Mouse (Mus musculus) lung, postnatal 14 days (tissue): ENCODE results near the gene Krtap19-9b.

ENCODE experiments used
- DNase-seq: peaks from one replicate; pipeline ENCODE4 v3.0.0; 2021

Gene Krtap19-9b

GRCm38 (mm10) chr16:88932165-88932564, at the start of gene Krtap19-9b:
Gene Krtap19-9b (minus strand): TSS chr16:88932265.
- no peak for DNase-seq

DNA sequence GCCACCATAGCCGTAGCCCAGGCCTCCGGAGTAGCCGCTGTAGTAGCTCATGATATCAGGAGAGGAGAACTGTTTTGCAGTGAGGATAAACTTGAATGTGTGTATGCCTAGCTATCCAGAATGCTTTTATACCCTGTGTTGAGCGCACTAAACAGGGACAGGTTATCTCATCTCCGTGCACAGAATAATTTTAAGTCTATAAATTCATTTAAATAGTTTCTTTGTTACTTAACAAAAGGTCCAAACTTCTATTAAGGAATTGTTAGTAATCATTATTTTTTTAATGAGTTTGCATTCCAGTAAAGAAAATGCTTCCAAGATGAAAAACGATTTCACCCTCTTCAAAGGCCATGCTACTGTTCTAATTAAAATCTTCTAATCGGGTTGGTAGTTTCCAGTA, 30.7 kb upstream of the Krtap19-9b start, which contains the start of gene Krtap16-3:
Gene Krtap16-3 (minus strand): TSS at position 101 of the 400 bp plus-strand sequence.
- DNase-seq = no peak

DNA sequence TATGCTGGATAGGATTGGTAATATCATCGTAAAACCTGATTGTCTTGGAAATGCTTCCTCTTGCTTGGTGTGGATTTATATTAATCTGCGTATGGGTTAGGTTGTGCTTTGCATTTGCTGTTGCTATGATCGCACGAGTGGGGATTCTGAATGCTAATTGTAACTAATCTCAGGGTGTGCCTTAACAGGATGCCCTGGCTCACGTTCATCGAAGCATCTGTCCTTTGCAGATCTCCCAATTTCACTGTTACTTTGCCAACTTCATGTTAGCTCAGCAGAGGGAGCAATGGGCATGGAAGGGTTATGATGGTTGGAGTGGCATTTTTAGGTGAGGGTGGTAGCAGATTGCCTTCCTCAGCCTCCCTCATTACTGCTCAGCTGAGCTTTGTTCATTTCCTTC, 9.0 kb upstream of the Krtap19-9b start:
- no peak for DNase-seq

DNA sequence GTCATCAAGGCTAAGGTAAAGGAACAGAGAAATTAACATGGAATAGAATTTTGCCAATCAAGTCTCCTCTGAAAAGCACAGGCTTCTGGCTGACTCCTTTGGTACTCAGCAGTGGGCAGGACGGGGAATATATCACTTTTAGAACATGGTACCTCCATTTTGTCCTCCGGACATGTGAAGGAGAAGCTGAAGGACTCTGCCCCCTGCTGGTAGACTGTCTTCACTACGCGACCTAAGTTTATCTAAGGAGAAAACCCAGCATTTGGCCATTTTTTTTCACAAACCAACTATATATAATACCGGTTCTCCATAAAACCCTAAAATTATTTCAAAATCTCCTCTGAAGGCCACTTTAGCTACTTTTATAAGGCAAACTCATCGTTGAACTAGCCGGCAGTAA, 6.2 kb upstream of the Krtap19-9b start:
- no peak for DNase-seq

- no peak for DNase-seq
Observed at GRCm38 (mm10) chr16:88896357-88896756, 35.7 kb downstream of the Krtap19-9b start, which contains the start of gene Krtap19-5. Gene Krtap19-5 (minus strand): TSS chr16:88896457.

GRCm38 (mm10) chr16:88886870-88887269, 45.2 kb downstream of the Krtap19-9b start:
- DNase-seq = no peak

GRCm38 (mm10) chr16:88884989-88885388, 47.1 kb downstream of the Krtap19-9b start, which contains the start of gene Krtap19-4:
Gene Krtap19-4 (minus strand): TSS chr16:88885089.
- DNase-seq = no peak
